Mouse (Mus musculus) C2C12 (cell line): ENCODE measurements around the gene Ablim2. TPM values are rescaled to one million over a fixed set of nuclear protein-coding genes. Genes with fewer than 3 reads are reported as not detected.

ENCODE experiments used
- H3K27me3 ChIP-seq: one replicate; pipeline ENCODE4 v1.6.1; 2011; ENCODE audit not compliant: control insufficient read depth, insufficient read depth, insufficient read length
- H3K36me3 ChIP-seq: one replicate; pipeline ENCODE4 v1.6.1; 2011; ENCODE audit not compliant: control insufficient read depth, insufficient read depth
- H3K4me3 ChIP-seq: one replicate; pipeline ENCODE4 v1.5.1; 2011; ENCODE audit warnings: mild to moderate bottlenecking, control low read depth; ENCODE audit not compliant: poor library complexity, insufficient read depth, severe bottlenecking
- H3K79me2 ChIP-seq: one replicate; pipeline ENCODE4 v1.6.1; 2011; ENCODE audit not compliant: control insufficient read depth, insufficient read depth
- H3K79me3 ChIP-seq: one replicate; pipeline ENCODE4 v1.6.1; 2011; ENCODE audit warnings: low read depth, control low read depth
- H3ac ChIP-seq: one replicate; pipeline ENCODE3; 2011; ENCODE audit warnings: low read depth; ENCODE audit not compliant: control insufficient read depth, insufficient read length
- CEBPB ChIP-seq: IDR thresholded peaks from one replicate; pipeline ENCODE4 v1.6.1; 2011; ENCODE audit warnings: low read depth, mild to moderate bottlenecking, control low read depth, moderate library complexity
- CTCF ChIP-seq: IDR thresholded peaks from one replicate; pipeline ENCODE4 v1.5.1; 2011; ENCODE audit not compliant: control insufficient read depth, insufficient read depth, insufficient read length
- FOSL1 ChIP-seq: IDR thresholded peaks from one replicate; pipeline ENCODE4 v1.8.0; 2011; ENCODE audit warnings: mild to moderate bottlenecking, low read length; ENCODE audit not compliant: poor library complexity, insufficient read depth, severe bottlenecking
- MAX ChIP-seq: IDR thresholded peaks from one replicate; pipeline ENCODE4 v1.6.1; 2011; ENCODE audit warnings: mild to moderate bottlenecking, control low read depth
- MYOD1 ChIP-seq: IDR thresholded peaks from one replicate; pipeline ENCODE4 v1.6.1; 2011; ENCODE audit warnings: low read depth; ENCODE audit not compliant: control insufficient read depth, insufficient read length
- MYOG ChIP-seq: IDR thresholded peaks from one replicate; pipeline ENCODE4 v1.6.1; 2011; ENCODE audit not compliant: control insufficient read depth, insufficient read length; ENCODE audit errors: extremely low read depth
- USF1 ChIP-seq: IDR thresholded peaks from one replicate; pipeline ENCODE4 v1.6.1; 2011; ENCODE audit warnings: low read depth, mild to moderate bottlenecking, control low read depth, moderate library complexity
- polyA plus RNA-seq: library from polyadenylated mRNA; unstranded; fragments of >200 nt; fragmentation: generic; extraction: Trizol; gene quantifications from one replicate; pipeline ENCODE4 v1.2.1, GENCODE M21; 2012; ENCODE audit warnings: missing spikeins

The Ablim2 gene
- polyA plus RNA-seq, 1 experiment = 0.08 TPM

DNA sequence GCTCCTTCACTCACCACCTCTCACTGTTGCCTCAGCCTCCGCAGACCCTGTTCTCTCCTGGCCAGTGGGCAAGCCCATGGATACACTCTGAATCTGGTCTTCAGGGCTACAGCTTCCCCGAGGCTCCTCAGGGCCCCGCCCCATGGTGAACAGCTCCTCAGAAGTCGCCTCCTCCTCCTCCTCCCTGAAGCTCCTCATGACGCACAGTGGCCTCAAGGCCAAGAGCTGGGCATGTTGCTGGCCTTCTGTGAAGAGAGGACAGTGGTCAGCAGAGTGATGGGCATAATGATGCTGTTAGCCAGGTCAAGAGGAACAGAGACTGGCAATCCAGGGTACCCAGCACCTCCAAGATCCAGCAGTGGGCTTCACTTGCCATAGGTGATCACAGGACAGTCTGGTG lies 33.8 kb upstream of the Ablim2 start:
- Histone ChIP-seq H3ac (no peak overlapping the region), H3K79me3 (no peaks in the 10 kb centered on the region), H3K4me3 (no peak overlapping the region), H3K27me3 (no peaks in the 10 kb centered on the region), H3K79me2 (no peaks in the 10 kb centered on the region), H3K36me3 (no peaks in the 10 kb centered on the region)
- no peak for TF ChIP-seq USF1
- no peak for TF ChIP-seq MYOG
- no peak for TF ChIP-seq FOSL1
- no peak for TF ChIP-seq CEBPB
- TF ChIP-seq MYOD1 = no peak
- TF ChIP-seq MAX = no peak
- no peak for TF ChIP-seq CTCF

DNA sequence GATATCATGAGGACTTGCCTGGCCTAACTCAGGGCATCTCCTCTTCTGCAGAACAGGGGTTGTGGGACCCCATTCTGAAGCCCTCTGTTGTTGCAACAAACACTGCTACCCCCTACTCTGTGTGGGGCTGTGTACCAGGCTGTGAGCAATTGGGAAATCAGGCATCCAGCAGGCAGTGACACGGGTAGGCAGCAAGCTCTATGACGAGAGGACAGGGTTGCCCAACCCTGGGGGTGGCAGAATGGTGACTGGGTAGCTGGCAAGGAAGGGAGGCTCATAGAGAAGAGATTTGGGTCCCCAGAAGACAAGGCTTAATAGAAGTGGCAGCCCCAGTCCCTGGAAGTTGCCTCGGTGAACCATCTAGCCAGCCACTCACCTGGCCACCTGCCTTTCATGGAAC lies 31.8 kb upstream of the Ablim2 start:
- no peaks in the 10 kb centered on the region for H3K79me2 ChIP-seq
- no peaks in the 10 kb centered on the region for H3K79me3 ChIP-seq
- H3K27me3 ChIP-seq = no peaks in the 10 kb centered on the region
- TF ChIP-seq FOSL1 (no peak), USF1 (no peak), MYOD1 (no peak), CEBPB (no peak), MYOG (no peak), MAX (no peak), CTCF (no peak)
- H3ac ChIP-seq = no peak overlapping the region
- no peaks in the 10 kb centered on the region for H3K36me3 ChIP-seq
- H3K4me3 ChIP-seq = no peak overlapping the region

DNA sequence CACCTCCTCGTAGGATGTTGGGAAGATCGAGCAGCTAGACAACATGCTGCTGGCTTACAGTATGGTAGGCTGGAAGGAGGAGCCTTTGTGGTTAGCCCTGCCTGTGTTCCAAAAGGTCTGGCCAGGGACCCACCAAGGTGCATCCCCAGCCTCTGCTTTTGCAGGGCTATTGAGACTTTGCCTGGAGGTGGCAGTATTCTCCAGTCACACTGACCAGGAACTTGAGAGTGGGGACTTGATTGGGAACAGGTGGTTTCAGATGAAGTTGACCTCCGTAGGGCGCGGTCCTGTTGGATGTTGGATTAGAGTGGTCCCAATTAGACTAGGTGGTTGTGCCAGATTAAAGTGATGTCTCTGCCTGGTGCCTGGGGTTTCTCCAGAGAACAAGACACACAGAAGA lies 30.2 kb upstream of the Ablim2 start:
- Histone ChIP-seq H3K27me3 (peaks cover 2% of the 10 kb centered on the region), H3K36me3 (no peaks in the 10 kb centered on the region), H3K4me3 (no peak overlapping the region), H3K79me3 (no peaks in the 10 kb centered on the region), H3ac (no peak overlapping the region), H3K79me2 (no peaks in the 10 kb centered on the region)
- TF ChIP-seq CTCF (no peak), MAX (no peak), MYOG (no peak), USF1 (no peak)

DNA sequence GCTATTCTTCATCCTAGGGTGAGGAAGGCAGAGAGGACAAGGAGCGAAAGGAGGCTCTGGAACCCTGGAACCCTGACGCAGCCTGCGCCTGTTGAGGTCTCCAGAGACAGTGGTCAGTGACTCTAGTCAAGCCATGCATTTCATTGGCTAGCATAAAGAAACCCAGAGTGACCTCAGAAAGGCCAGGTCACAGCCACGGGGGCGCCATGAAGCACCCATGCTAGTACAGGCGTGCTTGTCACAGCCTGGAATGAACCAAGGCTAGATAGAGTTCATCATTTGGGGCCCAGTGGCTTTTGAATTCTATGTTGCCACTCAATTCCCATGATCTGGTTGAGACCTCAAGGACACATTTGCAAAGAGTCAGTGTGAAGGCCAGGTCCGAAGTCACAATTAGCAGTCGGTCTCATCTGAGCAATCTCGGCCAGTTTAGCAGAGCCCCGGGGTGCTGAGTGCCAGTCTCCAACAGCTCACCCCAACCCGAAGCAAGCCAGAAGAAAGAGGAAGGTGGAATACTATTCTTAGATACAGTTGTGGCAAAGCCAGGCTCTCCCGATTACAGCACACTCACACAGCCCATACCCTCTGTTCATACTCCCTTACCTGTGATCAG lies 29.2 kb upstream of the Ablim2 start:
- no peaks in the 10 kb centered on the region for H3K36me3 ChIP-seq
- H3K79me3 ChIP-seq = no peaks in the 10 kb centered on the region
- no peak overlapping the region for H3ac ChIP-seq
- peaks cover 8% of the 10 kb centered on the region for H3K27me3 ChIP-seq
- TF ChIP-seq CTCF = no peak
- TF ChIP-seq MAX = no peak
- no peak for TF ChIP-seq USF1
- no peak for TF ChIP-seq MYOG
- no peak for TF ChIP-seq FOSL1
- TF ChIP-seq CEBPB = no peak
- no peak for TF ChIP-seq MYOD1
- H3K79me2 ChIP-seq = no peaks in the 10 kb centered on the region
- H3K4me3 ChIP-seq = no peak overlapping the region

- Histone ChIP-seq H3K79me2 (no peaks in the 10 kb centered on the region), H3K27me3 (peaks cover 14% of the 10 kb centered on the region), H3K79me3 (no peaks in the 10 kb centered on the region), H3ac (no peak overlapping the region), H3K36me3 (no peaks in the 10 kb centered on the region), H3K4me3 (no peak overlapping the region)
- TF ChIP-seq FOSL1 (no peak), MAX (no peak), CEBPB (no peak), CTCF (no peak)
Measured at GRCm38 (mm10) chr5:35728957-35729460, 28.7 kb upstream of the Ablim2 start.

DNA sequence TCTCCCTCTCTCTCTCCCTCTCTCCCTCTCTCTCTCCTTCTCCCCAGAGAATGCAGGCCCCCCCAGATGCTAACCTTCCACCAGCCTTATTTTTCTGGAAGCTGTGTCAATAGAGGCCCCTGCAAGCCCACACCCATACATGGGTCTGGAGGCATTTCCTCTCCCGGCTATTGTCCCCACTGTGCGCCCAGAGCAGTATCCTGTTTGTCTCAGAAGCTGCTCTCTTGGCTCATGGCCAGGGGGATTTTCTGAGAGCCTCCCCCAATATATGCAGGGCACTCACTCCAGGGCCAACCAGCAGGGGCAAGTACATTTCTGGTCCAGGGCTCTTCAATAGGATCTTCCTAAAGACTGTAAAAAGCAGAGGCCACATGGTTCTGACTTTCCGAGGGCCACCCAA lies 27.8 kb upstream of the Ablim2 start:
- Histone ChIP-seq H3K79me3 (no peaks in the 10 kb centered on the region), H3K79me2 (no peaks in the 10 kb centered on the region), H3K4me3 (no peak overlapping the region), H3ac (no peak overlapping the region), H3K27me3 (peaks cover 21% of the 10 kb centered on the region), H3K36me3 (no peaks in the 10 kb centered on the region)
- no peak for TF ChIP-seq USF1
- no peak for TF ChIP-seq MAX
- TF ChIP-seq CEBPB = no peak
- no peak for TF ChIP-seq MYOG
- TF ChIP-seq CTCF = no peak
- TF ChIP-seq FOSL1 = no peak
